Mouse (Mus musculus): Measurements from ENCODE around the gene Pusl1.

The Pusl1 gene

DNA sequence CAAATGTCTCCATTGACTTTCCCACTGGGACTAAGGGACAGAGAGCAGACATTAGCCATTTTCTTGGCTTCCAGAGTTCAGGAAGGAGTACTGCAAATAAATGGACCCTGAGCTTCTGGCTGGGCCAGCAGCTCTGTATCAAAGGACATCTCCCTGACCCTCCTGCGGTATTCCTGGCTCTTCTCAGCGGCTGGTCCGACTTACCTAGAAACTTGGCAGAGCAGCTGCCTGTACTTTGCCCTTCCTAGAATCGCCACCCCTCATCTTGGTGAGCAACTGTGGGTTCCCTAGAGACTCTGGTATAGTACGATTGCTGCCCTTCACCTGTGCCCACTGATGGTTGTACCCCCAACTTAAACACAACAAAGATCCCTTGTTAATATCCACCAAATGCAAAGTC lies 48.4 kb downstream of the Pusl1 start:
- DNase-seq (ENCODE audit: low spot score in 2 of 2) = no peak

DNA sequence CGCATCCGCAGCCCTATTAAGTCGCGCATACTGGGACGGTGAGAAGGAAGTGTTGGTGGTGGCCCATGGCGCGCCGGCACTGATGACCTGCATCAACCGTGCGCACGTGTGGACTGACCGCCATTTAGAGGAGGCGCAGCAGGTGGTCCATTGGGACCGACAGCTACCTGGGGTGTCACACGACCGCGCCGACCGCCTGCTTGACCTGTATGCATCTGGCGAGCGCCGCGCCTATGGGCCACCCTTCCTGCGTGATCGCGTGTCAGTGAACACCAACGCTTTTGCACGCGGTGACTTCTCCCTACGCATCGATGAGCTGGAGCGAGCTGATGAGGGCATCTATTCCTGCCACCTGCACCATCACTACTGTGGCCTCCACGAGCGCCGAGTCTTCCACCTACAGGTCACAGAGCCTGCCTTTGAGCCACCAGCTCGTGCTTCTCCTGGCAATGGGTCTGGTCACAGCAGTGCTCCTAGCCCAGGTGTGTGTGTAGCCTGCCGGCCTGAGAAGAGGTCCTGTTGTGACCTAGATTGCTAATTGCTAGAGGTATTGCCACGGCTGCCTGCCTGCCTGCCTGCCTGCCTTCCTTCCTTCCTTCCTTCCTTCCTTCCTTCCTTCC lies 49.8 kb downstream of the Pusl1 start:
- no peak for DNase-seq (ENCODE audit: low spot score in 2 of 2)

GRCm38 (mm10) chr4:155841003-155841454 lies 50.6 kb downstream of the Pusl1 start:
- no peak for DNase-seq (ENCODE audit: low spot score in 2 of 2)

DNA sequence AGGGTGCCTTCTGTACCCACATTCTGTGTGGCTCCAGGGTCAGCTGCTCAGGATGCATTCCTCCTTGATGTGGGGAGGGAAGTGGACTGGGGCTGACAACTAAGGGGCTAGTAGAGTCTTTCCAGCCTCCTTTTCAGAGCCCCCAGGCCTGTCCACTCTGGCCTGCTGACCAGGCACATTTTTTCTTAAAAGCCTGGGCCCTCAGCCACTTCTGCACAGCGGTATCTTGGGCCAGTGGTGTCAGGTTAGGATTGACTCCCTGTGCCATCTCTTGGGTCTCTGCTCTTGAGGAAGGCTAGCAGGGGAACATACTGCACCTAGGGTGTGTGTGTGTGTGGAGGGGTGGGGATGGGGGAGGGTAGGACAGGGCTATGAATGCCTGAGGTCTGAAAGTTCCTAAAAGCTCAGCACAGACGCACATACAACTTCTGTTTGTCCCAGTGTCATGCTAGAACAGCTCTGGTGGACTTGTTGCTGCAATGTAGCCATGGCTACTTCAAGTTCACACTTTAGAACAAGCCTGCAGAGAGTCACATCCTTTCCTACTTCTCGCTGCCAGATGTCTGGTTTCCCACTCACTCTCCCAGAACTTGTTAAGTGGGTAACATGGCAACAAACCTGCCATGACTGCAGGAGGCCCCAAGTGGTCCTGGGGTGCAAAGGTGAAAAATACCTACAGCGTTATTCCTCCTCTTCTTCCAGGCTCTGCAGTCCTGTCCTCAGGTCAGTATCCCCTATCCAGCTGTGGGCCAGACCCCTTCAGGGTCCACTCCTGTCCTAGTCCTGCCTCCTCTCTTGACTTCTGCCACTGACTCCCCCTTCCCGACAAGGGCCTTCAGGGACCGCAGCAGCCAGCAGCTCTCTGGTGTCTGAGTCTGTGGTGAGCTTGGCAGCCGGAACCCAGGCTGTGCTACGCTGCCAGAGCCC lies 51.2 kb downstream of the Pusl1 start:
- no peak for DNase-seq (ENCODE audit: low spot score in 2 of 2)

- DNase-seq (ENCODE audit: low spot score in 2 of 2) = no peak
These were observed 52.1 kb downstream of the Pusl1 start, which contains the start of gene Mxra8 for GRCm38 (mm10) chr4:155839483-155839910. Gene Mxra8, plus strand, starts transcription at chr4:155839680.

DNA sequence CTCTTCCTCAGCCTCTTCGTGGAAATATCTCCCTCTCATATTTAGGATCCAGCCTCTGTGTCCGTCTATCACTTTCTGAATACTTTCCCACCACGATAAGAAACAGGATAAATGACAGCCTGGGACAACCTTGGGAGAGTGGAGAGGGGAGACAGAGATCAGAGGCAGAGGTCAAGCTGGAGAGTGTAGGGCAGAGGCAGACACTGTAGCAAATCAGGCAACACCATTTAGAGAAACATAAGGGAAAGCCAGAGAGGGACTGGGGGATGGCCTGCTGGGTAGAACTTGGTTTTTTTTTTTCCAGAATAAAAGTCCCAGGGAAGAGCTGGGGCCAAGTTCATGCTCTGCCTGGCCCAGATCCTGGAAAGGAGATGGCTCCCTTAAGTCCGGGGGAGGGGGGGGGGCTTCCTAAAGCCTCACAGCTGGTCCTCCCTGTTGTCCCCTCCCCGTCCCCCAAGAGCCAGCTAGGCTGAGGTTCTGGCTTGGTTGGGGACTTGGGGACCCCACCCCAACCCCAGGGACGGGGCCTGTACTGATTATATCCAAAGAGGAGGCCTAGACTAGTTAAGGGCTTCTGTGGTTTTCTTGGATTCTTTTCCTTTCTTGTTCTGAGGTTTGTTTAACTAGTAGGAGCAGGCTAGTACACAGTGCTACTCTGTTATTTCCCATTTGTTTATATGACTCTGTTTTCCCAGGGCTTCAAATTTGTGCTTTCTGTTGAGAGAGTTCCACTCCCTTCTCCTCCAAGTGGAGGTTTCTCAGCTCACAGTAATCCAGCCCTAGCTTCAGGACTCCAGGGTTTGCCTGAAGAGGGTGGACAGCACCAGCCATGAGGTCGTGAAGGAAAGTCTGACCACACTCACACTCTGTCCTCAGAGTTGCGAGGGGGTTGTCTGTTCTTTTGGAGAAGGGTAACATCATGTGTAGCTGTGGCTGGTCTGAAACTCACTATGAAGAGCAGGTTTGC lies 53.1 kb downstream of the Pusl1 start:
- no peak for DNase-seq (ENCODE audit: low spot score in 2 of 2)

Data from right cerebral cortex, adult 2 months (tissue).